Mouse (Mus musculus) adrenal gland, postnatal 36 days (tissue): ENCODE measurements around the gene Enpp1. TPM values are rescaled to one million over a fixed set of nuclear protein-coding genes. Genes with fewer than 3 reads are reported as not detected.

Experiments used
- DNase-seq, 2 experiments: peaks; one replicate each; pipeline ENCODE4 v3.0.0; 2021; ENCODE audit warnings: mixed read lengths in 1 of 2
- long read RNA-seq, 2 experiments: library from polyadenylated mRNA; stranded (forward); transcript quantifications; one replicate each; pipeline ENCODE4 v2.0.0; 2021; ENCODE audit warnings: borderline sequencing depth in 2 of 2
- total RNA-seq, 2 experiments: library from RNA; stranded (reverse); gene quantifications; 2 replicates each; pipeline ENCODE4 v1.2.3; 2021

Enpp1 gene
- total RNA-seq = 1 to 10 TPM; 2.7 to 3.8 TPM
- long read RNA-seq, experiment 1, partial matches to known transcripts = 1 of 1 reads
- long read RNA-seq, experiment 1, other reads (novel, unspliced or antisense) = 0 of 1 reads
- long read RNA-seq, experiment 2 = 0 reads

DNA sequence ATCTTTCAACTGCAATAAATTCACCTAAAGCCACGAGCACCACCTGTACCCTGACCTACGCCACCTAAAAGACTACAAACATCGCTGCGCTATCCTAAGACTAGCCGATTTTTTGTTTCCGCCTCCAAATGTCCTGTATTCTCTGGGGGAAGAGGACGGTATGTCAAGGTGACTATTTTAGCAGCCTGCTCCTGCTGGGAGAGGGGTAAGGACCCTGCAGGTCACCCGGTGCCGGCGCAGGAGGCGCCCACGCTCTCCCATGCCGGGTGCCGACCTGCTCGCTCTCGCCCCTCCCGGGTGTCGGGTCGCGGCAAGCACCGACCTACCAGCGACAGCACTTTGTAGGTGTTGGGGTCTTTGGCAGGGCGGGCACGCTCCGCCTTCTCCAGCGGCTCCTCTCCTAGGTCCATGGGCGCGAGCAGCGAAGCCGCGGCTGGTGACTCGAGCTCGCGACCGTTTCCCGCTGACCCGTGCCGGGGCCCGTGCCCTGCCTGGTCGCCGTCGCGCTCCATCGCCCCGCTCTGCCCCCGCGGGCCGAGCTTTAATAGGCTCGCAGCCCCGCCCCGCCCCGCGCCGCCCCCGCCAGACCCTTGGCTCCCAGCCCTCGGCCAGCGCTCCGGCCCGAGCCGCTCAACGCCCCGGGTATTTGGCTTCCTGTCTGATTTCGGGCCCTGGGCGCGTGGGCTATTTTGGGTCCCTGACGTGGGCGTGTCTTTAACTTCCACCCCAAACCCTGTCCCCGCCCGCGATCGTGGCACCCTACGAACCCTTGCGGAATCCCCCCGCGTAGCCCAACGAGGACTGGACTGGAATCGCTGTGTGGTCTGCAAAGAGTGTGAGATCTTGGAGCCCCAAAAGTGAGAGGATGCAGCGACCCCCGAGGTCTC lies at the start of gene Enpp1:
Gene Enpp1 (minus strand): TSS at position 680 of the 887 bp plus-strand sequence.
- DNase-seq = peak; percentile 71 to 75

- no peak for DNase-seq
These were observed 46.5 kb upstream of the Enpp1 start for GRCm38 (mm10) chr10:24758326-24758915.

DNA sequence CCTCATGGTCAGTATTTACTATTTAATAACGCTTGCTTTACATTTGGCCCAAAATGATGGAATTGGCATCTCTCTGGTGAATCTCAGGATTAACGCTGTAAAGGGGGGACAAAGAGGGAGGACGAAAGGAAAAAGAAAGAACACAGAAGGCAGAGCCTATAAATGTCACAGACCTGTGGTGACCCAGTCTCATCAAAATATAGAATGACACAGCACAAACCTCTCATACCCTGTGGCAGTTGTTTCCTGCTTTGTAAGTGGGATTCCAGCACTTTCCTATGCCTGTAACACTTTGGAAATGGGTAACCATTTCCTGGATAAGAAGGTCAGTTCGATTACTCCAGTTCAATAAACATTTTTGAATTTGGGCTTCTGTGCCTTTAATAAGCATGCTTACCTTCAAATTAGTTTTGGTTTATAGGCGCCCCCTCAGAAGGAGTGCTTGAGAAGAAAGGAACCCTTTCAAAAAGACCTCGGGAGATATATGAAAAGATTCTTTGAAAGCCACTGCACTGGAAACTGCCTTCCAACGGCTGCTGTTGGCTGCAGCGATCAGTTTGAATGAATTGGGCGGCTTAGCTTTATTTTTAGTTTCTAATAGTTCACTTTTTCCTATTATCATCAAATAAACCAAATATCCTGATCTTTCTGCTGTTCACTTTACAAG lies 43.0 kb upstream of the Enpp1 start:
- no peak for DNase-seq

DNA sequence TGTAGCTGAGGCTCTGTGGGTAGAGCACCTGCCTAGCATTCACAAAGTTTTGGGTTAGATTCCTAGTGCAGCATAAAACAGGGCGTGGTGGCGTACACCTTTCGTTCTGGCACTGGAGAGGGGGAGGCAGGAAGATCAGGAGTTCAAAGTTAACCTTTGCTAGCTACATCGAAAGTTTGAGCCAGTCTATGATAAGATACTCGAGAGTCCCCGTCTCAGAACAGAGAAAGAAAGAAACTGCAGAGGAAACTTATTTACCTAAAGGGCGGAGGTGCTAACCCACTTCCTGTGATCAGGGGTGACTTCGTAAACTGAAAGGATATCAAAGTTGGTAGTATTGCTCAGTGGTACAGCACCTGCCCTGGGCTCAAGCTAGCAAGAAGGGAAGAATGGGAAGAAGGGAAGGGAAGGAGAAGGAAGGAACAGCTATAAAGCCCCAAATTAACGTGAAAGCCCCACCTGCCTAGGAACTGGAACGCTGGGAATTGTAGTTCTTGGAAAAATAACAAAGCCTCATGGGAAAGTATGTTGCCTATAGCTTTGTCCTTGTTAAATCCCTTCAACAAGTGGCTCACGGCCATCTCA lies 42.4 kb upstream of the Enpp1 start:
- DNase-seq = no peak

DNA sequence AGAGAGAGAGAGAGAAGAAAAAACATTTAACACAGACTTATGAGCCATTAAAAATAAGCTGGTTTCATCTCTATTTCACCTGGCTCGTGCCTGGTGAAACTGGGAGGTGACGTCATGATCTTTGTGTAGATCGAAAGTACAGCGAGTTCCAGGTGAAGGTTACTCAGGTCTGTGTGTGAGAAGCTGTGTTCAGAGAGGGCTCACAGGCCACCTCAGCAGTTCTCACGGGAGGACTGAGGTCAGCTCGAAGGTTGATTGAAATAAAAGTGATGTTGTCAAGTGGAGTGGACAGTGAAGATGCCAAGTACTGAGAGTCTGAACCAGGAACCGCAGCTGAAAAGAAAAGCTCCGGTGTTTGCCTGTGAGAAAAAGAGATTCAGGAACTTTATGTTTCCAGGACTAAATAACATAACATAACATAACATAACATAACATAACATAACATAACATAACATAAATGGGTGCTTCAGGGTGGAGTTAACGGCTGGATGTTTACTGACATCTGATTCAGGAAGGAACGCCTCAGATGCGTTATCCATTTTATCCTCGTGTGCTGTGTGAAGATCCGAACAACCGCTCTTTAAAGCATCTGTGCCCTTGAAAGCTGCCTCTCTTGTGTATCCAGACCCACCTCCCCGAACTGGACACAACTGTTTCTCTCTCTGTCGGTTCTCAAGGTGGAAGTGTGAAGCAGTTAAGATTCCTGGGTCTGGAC lies 41.7 kb upstream of the Enpp1 start:
- no peak for DNase-seq

GRCm38 (mm10) chr10:24742950-24743487 lies 31.1 kb upstream of the Enpp1 start:
- no peak for DNase-seq

- no peak for DNase-seq
These were observed 29.6 kb upstream of the Enpp1 start for GRCm38 (mm10) chr10:24741229-24742198.

GRCm38 (mm10) chr10:24739171-24739570 lies 27.2 kb upstream of the Enpp1 start:
- DNase-seq = no peak

GRCm38 (mm10) chr10:24738456-24738855 lies 26.5 kb upstream of the Enpp1 start:
- DNase-seq = no peak

DNA sequence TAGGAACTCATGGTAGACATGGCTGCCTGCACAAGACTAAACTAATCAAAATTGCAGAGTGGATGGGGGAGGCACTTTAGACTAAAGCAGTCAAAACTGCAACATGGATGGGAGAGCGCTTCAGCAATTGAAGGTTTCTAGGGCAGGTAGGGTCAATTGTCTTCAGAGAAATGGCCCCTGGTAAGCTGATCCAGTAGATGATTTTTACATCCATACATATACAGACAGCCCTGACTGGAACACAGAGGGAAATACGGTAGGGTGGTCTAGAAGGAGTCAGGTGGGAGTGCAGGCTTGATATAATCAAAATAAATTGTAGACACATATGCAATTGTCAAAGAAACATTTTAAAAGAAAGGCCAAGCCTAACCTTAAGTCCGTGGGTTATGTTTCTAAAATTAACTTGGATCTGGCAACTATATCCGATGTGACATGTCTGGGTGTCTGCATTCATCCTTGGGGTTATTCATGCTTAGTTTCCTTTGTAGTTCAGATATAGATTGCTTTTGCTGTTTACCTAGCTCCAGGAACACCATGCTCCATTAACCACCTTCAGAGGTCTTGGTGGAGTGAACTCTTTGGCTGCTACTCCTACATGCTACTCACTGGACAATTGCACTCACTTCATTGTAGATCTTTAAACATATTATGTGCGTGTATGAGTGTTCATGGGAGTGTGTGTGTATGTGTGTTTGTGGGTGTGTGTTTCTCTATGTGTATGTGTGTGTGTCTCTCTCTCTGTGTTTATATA lies 23.2 kb upstream of the Enpp1 start:
- DNase-seq = no peak

DNA sequence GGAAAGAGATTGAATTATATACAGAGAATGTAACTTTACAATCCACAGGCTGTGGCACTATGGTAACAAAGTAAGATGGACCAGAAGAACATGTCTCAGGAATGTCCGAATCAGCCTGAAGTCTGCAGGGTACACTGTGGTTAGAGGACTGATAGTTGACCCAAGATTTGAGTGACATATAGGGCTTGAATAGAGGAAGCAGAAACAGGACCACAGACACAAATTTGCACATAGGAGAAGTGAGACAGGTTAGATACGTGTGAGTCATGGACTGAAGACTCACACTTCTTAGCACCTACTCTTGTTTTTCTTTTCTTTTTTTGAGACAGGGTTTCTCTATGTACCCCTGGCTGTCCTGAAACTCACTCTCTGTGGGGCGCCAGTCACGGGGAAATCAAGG lies 15.5 kb upstream of the Enpp1 start:
- DNase-seq = no peak

DNA sequence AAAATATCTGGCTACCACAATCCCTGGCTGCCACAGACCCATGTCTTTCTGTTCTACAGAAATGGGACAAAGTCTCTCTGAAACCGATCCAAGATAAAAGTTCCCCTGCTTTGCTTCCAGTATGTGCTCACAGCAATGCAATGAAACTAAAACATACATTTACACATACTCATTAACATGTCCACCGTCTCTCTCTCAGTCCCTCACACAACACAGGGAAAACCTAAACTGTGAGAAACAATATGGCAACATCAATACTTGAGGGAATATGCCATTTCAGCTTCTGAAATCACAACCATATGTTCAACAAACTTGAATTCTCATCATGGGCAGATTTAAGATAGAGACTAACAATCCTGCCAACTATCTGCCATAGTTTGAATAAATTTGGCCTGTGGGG lies 13.2 kb upstream of the Enpp1 start:
- no peak for DNase-seq

DNA sequence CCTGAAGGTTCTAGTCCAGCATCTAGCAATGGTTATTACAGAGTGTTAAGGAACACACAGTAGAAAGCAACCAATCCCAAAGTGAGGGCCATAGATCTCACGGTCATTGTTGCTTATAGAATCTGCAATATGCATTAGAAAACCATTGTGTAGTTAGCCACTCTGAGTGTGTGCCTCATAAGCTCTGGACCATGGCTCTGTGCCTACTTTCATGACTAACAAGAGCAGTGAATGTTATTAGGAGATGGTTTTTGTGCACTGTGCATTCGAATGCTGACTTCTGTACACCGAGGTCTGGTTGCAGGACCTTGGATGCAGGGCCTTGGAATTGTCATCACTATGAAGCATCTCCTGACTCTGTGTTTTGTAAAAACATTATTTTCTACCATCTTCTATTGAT lies 9.9 kb upstream of the Enpp1 start:
- DNase-seq = no peak

- DNase-seq = no peak
These were observed 7.4 kb upstream of the Enpp1 start for GRCm38 (mm10) chr10:24719383-24719782.

DNA sequence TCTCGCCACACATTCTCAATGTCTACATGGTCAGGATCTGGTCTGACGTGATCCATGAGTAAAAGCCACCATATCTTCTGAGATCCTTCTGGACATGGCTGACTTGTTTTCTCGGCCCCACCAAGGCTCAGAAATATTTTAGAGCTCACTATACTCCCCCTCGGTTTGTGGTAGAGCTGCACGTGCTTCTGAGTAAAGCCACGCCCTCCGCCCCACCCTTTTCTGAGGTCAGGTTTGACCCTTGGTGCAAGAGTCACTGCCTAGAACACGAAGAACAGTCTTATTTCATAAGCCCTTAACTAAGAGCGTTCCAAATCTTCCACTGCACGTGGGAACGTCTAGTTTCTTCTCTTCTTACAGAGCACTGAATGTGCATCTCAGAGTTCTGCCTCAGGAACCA lies 6.8 kb upstream of the Enpp1 start:
- DNase-seq = no peak

GRCm38 (mm10) chr10:24718058-24718457 lies 6.1 kb upstream of the Enpp1 start:
- DNase-seq = no peak

DNA sequence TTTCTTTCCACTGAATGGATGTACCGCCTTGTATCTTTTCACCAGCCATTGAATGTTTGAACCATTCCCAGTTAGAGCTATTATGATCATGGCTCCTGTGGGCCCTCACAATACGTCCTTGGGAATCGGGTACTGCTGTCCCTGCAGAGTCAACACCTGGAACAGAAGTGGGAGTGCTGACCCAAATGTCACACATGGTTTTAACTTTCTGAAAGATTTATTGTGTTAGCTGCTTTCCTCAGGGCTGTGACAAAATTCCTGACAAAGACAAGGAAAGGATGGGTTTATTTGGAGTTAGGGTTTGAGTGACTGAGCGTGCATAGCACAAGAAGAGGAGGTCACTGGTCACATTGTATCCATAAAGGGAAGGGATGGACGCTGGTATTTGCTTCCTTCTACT lies 4.3 kb upstream of the Enpp1 start:
- DNase-seq = no peak

- DNase-seq = no peak
These were observed 942 bp upstream of the Enpp1 start for GRCm38 (mm10) chr10:24712901-24713300.

GRCm38 (mm10) chr10:24712367-24712761 lies 405 bp upstream of the Enpp1 start:
- no peak for DNase-seq

- no peak for DNase-seq
These were observed 888 bp downstream of the Enpp1 start for GRCm38 (mm10) chr10:24711071-24711470.
